Mouse (Mus musculus) liver, embryonic 14.5 days (tissue): Measurements from ENCODE around the gene Mipol1. TPM values are rescaled to one million over a fixed set of nuclear protein-coding genes. Genes with fewer than 3 reads are reported as not detected.

Source experiments
- ATAC-seq: fragments of 200-750 bp; cut with Nextera tagmentation; 2 replicates; pipeline ENCODE4 v1.8.0; 2017; ENCODE audit warnings: moderate number of reproducible peaks, mild to moderate bottlenecking, moderate library complexity; ENCODE audit not compliant: insufficient read depth
- DNase-seq, 3 experiments: peaks; one replicate each; pipeline ENCODE4 v3.0.0-alpha.2; 2012 to 2013; ENCODE audit warnings: low read depth in 3 of 3, low spot score in 3 of 3
- H3K27ac ChIP-seq: fragments of 300-500 bp; sonication (generic); 2 replicates; pipeline ENCODE4 v1.5.1; 2014; ENCODE audit warnings: moderate library complexity, mild to moderate bottlenecking, control low read depth, inconsistent platforms
- H3K27me3 ChIP-seq: fragments of 300-500 bp; sonication (generic); 2 replicates; pipeline ENCODE4 v1.6.1; 2014; ENCODE audit warnings: mild to moderate bottlenecking, low read length, moderate library complexity; ENCODE audit not compliant: control insufficient read depth, insufficient read depth
- H3K36me3 ChIP-seq: fragments of 300-500 bp; sonication (generic); replicated peaks from 2 replicates; pipeline ENCODE4 v1.6.1; 2014; ENCODE audit warnings: low read depth; ENCODE audit not compliant: control insufficient read depth, insufficient read depth
- H3K4me1 ChIP-seq, 2 experiments: fragments of 200-500 bp in 1 of 2; fragments of 300-500 bp in 1 of 2; sonication (generic) in 1 of 2; replicated peaks; 2 replicates each; pipeline ENCODE4 v1.6.1; 2012 to 2014; ENCODE audit warnings: antibody characterized with exemption in 1 of 2, inconsistent platforms in 1 of 2, low read length in 1 of 2; ENCODE audit not compliant: control insufficient read depth in 2 of 2, insufficient read depth in 2 of 2
- H3K4me2 ChIP-seq: fragments of 300-500 bp; sonication (generic); 2 replicates; pipeline ENCODE4 v1.6.1; 2014; ENCODE audit warnings: low read depth, mild to moderate bottlenecking, control low read depth, moderate library complexity
- H3K4me3 ChIP-seq, 2 experiments: fragments of 200-500 bp in 1 of 2; fragments of 300-500 bp in 1 of 2; sonication (generic) in 1 of 2; 2 replicates each; pipeline ENCODE4 v1.5.1; 2012 to 2014; ENCODE audit warnings: low read depth in 2 of 2, low read length in 2 of 2, mild to moderate bottlenecking in 2 of 2, control low read depth in 1 of 2, inconsistent platforms in 1 of 2, moderate library complexity in 1 of 2; ENCODE audit not compliant: insufficient read depth in 1 of 2
- H3K9ac ChIP-seq: fragments of 300-500 bp; sonication (generic); replicated peaks from 2 replicates; pipeline ENCODE4 v1.6.1; 2014; ENCODE audit warnings: mild to moderate bottlenecking, control low read depth, moderate library complexity
- H3K9me3 ChIP-seq: fragments of 300-500 bp; sonication (generic); 2 replicates; pipeline ENCODE4 v1.6.1; 2016; ENCODE audit warnings: low read length, mixed read lengths; ENCODE audit not compliant: control insufficient read depth
- CTCF ChIP-seq: IDR thresholded peaks from 2 replicates; pipeline ENCODE4 v1.5.1; 2016; ENCODE audit warnings: antibody characterized with exemption, low read depth, control low read depth
- EP300 ChIP-seq: IDR thresholded peaks from 2 replicates; pipeline ENCODE4 v1.6.1; 2016; ENCODE audit warnings: antibody characterized with exemption, low read depth
- WGBS: fragments of 180-500 bp; shearing (Covaris S2); extraction: QIAGEN DNeasy Blood & Tissue Kit; methylation state at CpG from one replicate; pipeline ENCODE4 v1.1.7; 2014; ENCODE audit not compliant: insufficient replicate concordance; 5-methylcytosine and 5-hydroxymethylcytosine counted together
- polyA plus RNA-seq, 2 experiments: library from polyadenylated mRNA; depleted of rRNA in 1 of 2; stranded (reverse) in 1 of 2; unstranded in 1 of 2; fragments of >200 nt; fragmentation: Nextera tagmentation in 1 of 2; extraction: Ambion mirVana in 1 of 2; gene quantifications; 2 replicates each; pipeline versions ENCODE4 v1.2.1 to v1.2.3; 2012 to 2014

Mipol1 gene
- polyA plus RNA-seq, 2 experiments = 1.7 to 3.5 TPM

- no peak overlapping the region for H3K4me2 ChIP-seq
- 61% methylated on average over 4 of the region's 4 CpGs for WGBS
These were observed 169.3 kb downstream of the Mipol1 start for GRCm38 (mm10) chr12:57399547-57399946.

GRCm38 (mm10) chr12:57400186-57400585 lies 170.0 kb downstream of the Mipol1 start:
- no peaks in the 10 kb centered on the region for H3K9me3 ChIP-seq
- H3K27me3 ChIP-seq = no peaks in the 10 kb centered on the region
- H3K36me3 ChIP-seq = no peaks in the 10 kb centered on the region
- H3K4me2 ChIP-seq = no peak overlapping the region
- WGBS = 57% methylated on average over 4 of the region's 4 CpGs
- H3K27ac ChIP-seq = no peak overlapping the region
- DNase-seq = no peak
- H3K4me3 ChIP-seq = no peak overlapping the region
- no peak overlapping the region for H3K9ac ChIP-seq
- no peak for ATAC-seq
- 0 out of 4 replicates have a peak, but pooled peaks cover 0 to 2% of the 10 kb centered on the region in 2 experiments for H3K4me1 ChIP-seq
- TF ChIP-seq EP300 (no peak), CTCF (no peak)

More at GRCm38 (mm10) chr12:57399547-57399946, 169.3 kb downstream of the Mipol1 start:
- no peak overlapping the region for H3K27ac ChIP-seq
- TF ChIP-seq EP300 = no peak
- TF ChIP-seq CTCF = no peak
- ATAC-seq (no peak), DNase-seq (no peak)
- no peaks in the 10 kb centered on the region for H3K9me3 ChIP-seq
- H3K4me3 ChIP-seq = no peak overlapping the region
- H3K4me1 ChIP-seq = 0 out of 4 replicates have a peak, but pooled peaks cover 0 to 2% of the 10 kb centered on the region in 2 experiments
- no peaks in the 10 kb centered on the region for H3K36me3 ChIP-seq
- no peak overlapping the region for H3K9ac ChIP-seq
- H3K27me3 ChIP-seq = no peaks in the 10 kb centered on the region

- H3K36me3 ChIP-seq = no peaks in the 10 kb centered on the region
- no peak for DNase-seq
- H3K9ac ChIP-seq = no peak overlapping the region
- no peak overlapping the region for H3K27ac ChIP-seq
- TF ChIP-seq CTCF (no peak), EP300 (no peak)
- WGBS = 65% methylated on average over 7 of the region's 7 CpGs
- H3K4me3 ChIP-seq = no peak overlapping the region
- no peak for ATAC-seq
- 0 out of 4 replicates have a peak, but pooled peaks cover 0 to 2% of the 10 kb centered on the region in 2 experiments for H3K4me1 ChIP-seq
- H3K9me3 ChIP-seq = no peaks in the 10 kb centered on the region
- no peaks in the 10 kb centered on the region for H3K27me3 ChIP-seq
- no peak overlapping the region for H3K4me2 ChIP-seq
These were observed 170.9 kb downstream of the Mipol1 start for GRCm38 (mm10) chr12:57401126-57401525.

GRCm38 (mm10) chr12:57402360-57402759 lies 172.1 kb downstream of the Mipol1 start:
- Histone ChIP-seq H3K27ac (no peak overlapping the region), H3K4me3 (no peak overlapping the region), H3K27me3 (no peaks in the 10 kb centered on the region), H3K9me3 (no peaks in the 10 kb centered on the region), H3K4me1 (0 out of 4 replicates have a peak, but pooled peaks cover 0 to 2% of the 10 kb centered on the region in 2 experiments), H3K36me3 (no peaks in the 10 kb centered on the region), H3K9ac (no peak overlapping the region), H3K4me2 (no peak overlapping the region)
- no peak for TF ChIP-seq EP300
- no peak for TF ChIP-seq CTCF
- ATAC-seq (no peak), DNase-seq (no peak)
- 67% methylated on average over 6 of the region's 6 CpGs for WGBS

GRCm38 (mm10) chr12:57409976-57410375 lies 179.7 kb downstream of the Mipol1 start:
- Histone ChIP-seq H3K36me3 (no peaks in the 10 kb centered on the region), H3K9me3 (no peaks in the 10 kb centered on the region), H3K4me2 (no peak overlapping the region), H3K9ac (no peak overlapping the region), H3K27ac (no peak overlapping the region), H3K4me1 (no peaks in the 10 kb centered on the region), H3K27me3 (no peaks in the 10 kb centered on the region), H3K4me3 (no peak overlapping the region)
- TF ChIP-seq CTCF = no peak
- TF ChIP-seq EP300 = no peak
- ATAC-seq = no peak
- no peak for DNase-seq
